Mouse (Mus musculus) CD4-positive, CD25-positive, alpha-beta regulatory T cell, adult 9 weeks (primary cell): ENCODE measurements around the gene Cenpe. TPM values are rescaled to one million over a fixed set of nuclear protein-coding genes. Genes with fewer than 3 reads are reported as not detected.

Source experiments
- polyA plus RNA-seq: library from polyadenylated mRNA; unstranded; fragments of 100-300 nt; shearing (Covaris generic); gene quantifications from one replicate; pipeline ENCODE4 v1.2.1, GENCODE M21; 2017

Gene Cenpe
- 2.5 TPM for polyA plus RNA-seq

GRCm38 (mm10) chr3:135211805-135212657 is at the start of gene Cenpe:
Gene Cenpe, plus strand, starts transcription at chr3:135212537.

GRCm38 (mm10) chr3:135280669-135281415 is 68.5 kb downstream of the Cenpe start, which contains the start of gene Bdh2:
Gene Bdh2, plus strand, starts transcription at chr3:135281221.

GRCm38 (mm10) chr3:135307411-135308259 is 95.3 kb downstream of the Cenpe start, which contains the start of gene Slc9b2:
Gene Slc9b2, plus strand, starts transcription at chr3:135307700.

Other genes with a start within 250 kb of the Cenpe start
- gene Bdh2, start 68.7 kb downstream of the Cenpe start, polyA plus RNA-seq = not detected
- 14.3 TPM for gene Slc9b2, start 95.2 kb downstream of the Cenpe start, polyA plus RNA-seq
- gene Slc9b1, start 135.5 kb downstream of the Cenpe start, polyA plus RNA-seq = 0.53 TPM
- 50.4 TPM for gene Cisd2, start 211.4 kb downstream of the Cenpe start, polyA plus RNA-seq
- 511 TPM for gene Ube2d3, start 225.6 kb downstream of the Cenpe start, polyA plus RNA-seq